Mouse (Mus musculus): ENCODE data around the gene Sema7a.

DNA sequence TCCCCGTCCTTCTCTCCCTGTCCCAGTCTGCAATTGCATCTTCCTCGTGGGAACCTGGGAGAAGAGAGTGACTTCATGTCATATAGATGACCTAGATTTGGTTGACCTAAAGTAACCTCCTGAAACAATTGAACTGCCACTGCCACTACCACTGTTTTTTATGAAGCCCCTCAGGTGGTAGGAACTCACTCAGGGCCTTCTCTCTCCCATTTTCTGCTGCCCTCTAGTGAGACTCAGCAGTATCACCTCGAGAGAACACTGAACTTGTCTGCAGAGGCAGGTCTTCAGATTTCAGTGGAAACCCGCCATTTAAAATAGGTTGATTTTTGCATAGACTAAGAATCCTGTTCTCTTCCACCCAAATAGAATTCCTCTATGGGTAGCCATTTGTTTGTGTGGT, 55.4 kb downstream of the Sema7a start:
- TF ChIP-seq CTCF (IDR thresholded peaks at IDR 0.05; ENCODE audit: low read depth, low read length) = no peak
- no peak for TF ChIP-seq POLR2A (IDR thresholded peaks at IDR 0.05; ENCODE audit: borderline replicate concordance, low read depth, low read length)

Measured in bone marrow macrophage, adult 2 months (primary cell).